Mouse (Mus musculus): ENCODE results near the gene Itga6.

- TF ChIP-seq CTCF (IDR thresholded peaks at IDR 0.05; ENCODE audit: low read depth, low read length) = no peak
- TF ChIP-seq POLR2A (IDR thresholded peaks at IDR 0.05; ENCODE audit: extremely low read depth, insufficient read depth, low read length) = no peak
Measured at GRCm38 (mm10) chr2:71742557-71742956, 2.9 kb upstream of the Itga6 start.
